Comparison of ENCODE assay signal across 8 mouse cellular contexts in the genomic region with DNA sequence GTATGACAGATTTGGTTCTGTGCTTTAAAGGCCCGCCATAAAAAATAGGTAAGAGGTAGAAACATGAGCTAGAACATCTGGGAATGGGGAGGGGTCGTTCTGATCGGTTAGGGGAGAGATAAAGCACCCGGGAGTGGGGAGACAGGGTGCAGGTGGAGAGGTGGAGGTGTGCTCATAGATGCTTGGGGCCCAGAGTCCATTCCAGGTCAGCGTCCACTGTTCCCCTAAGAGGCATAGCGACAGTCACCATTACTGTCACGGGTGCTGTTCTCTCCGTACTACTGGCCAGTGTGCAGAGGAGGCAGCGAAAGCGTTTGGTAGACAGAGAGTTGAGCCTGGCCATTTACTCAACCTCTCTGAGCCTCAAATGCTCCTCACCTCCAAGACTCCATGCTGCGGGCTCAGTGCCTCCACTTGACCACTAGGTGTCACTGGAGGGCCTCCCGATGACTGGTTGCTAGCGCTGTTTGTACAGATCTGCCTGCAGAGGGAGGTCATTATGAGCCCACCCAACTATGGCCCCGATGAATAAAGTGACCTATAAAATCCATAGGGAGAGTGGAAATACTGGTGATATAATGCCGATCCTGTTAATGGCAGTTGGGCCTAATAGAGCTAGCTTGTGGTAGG. TPM values are rescaled to one million over a fixed set of nuclear protein-coding genes. Genes with fewer than 3 reads are reported as not detected.
DNase-seq lines count a peak whose midpoint lies in the region; ATAC-seq lines count a peak whose summit lies in the region.

No protein-coding gene starts in this region.

- no peak overlapping the region for H3K9ac ChIP-seq in hindbrain, embryonic 15.5 days

- peak; percentile 63; the same call in 1 of the 2 replicates for ATAC-seq in hindbrain, embryonic 15.5 days (ENCODE audit: low FRiP score, low read depth)
- peak; percentile 96 for ATAC-seq in megakaryocyte progenitor cell, adult 5-6 weeks (replicated peaks; ENCODE audit: poor library complexity)

- no peaks in the 10 kb centered on the region for H3K27me3 ChIP-seq in hindbrain, embryonic 15.5 days

- no peak overlapping the region for H3K4me3 ChIP-seq in hindbrain, embryonic 15.5 days

- H3K4me1 ChIP-seq in hindbrain, embryonic 15.5 days (replicated peaks), result no peaks in the 10 kb centered on the region

- peak; percentile 67 for DNase-seq in T-cell, adult 2 months (ENCODE audit: low spot score)
- peak; percentile 92 to 94 for DNase-seq in cerebellum, postnatal 10 days
- DNase-seq in frontal cortex, postnatal 10 days (ENCODE audit: low spot score in 2 of 2), result peak; percentile 50 to 79
- DNase-seq in layer of hippocampus, postnatal 36 days, result peak; percentile 69 to 76
- DNase-seq in right cerebral cortex, postnatal 10 days (ENCODE audit: low spot score in 2 of 2), result peak; percentile 75 to 87
- peak; percentile 70 to 82 for DNase-seq in urinary bladder, postnatal 4 days (ENCODE audit: low spot score in 2 of 2)

- H3K9me3 ChIP-seq in hindbrain, embryonic 15.5 days, result no peaks in the 10 kb centered on the region

- no peak overlapping the region for H3K4me2 ChIP-seq in hindbrain, embryonic 15.5 days

- no peak overlapping the region for H3K27ac ChIP-seq in hindbrain, embryonic 15.5 days (replicated peaks)

- H3K36me3 ChIP-seq in hindbrain, embryonic 15.5 days, result no peaks in the 10 kb centered on the region

- WGBS in hindbrain, embryonic 15.5 days, result 33% methylated on average over 15 of the region's 15 CpGs

RNA-seq across cellular contexts. Expression of a gene that starts 39.0 kb away (rescaled TPM):
- 22.2 and 25.2 TPM in 2 replicates for polyA plus RNA-seq in hindbrain, embryonic 15.5 days (2015; fragmentation: Nextera tagmentation; extraction: Ambion mirVana)
- total RNA-seq in layer of hippocampus, postnatal 36 days (2021), result 1 to 10 TPM; 8.6 to 8.7 TPM
- 71.2 and 72.0 TPM in 2 replicates for total RNA-seq in megakaryocyte progenitor cell, adult 5-6 weeks (2015)
- total RNA-seq in megakaryocyte progenitor cell, adult 5-6 weeks (2017), result 131 and 167 TPM in 2 replicates

RNA-seq across cellular contexts. Expression of a gene that starts 41.6 kb away (rescaled TPM):
- polyA plus RNA-seq in hindbrain, embryonic 15.5 days (2015; fragmentation: Nextera tagmentation; extraction: Ambion mirVana), result 24.4 and 27.4 TPM in 2 replicates
- 10 to 100 TPM; 73.3 to 75.0 TPM for total RNA-seq in layer of hippocampus, postnatal 36 days (2021)
- total RNA-seq in megakaryocyte progenitor cell, adult 5-6 weeks (2015), result 6.9 and 10.0 TPM in 2 replicates
- 12.5 TPM in 2 replicates for total RNA-seq in megakaryocyte progenitor cell, adult 5-6 weeks (2017)

Comparison
In these comparisons a context has a peak if more than half of its experiments do, and no peak if none do; other contexts are left out.
1. RNA of a gene that starts 39.0 kb away (total RNA-seq): 71.2 to 167 TPM in megakaryocyte progenitor cell, adult 5-6 weeks; 8.6 to 8.7 TPM in layer of hippocampus, postnatal 36 days; every median in the first group is over 4 times any median in the second.
2. RNA of a gene that starts 41.6 kb away (total RNA-seq): 73.3 to 75.0 TPM in layer of hippocampus, postnatal 36 days; 6.9 to 12.5 TPM in megakaryocyte progenitor cell, adult 5-6 weeks; every median in the first group is over 4 times any median in the second.
3. Peak in every context shown above with its lines, with median percentiles within 50 percentile points of each other: DNase-seq.